Mouse (Mus musculus) cortical plate, adult 2 months (tissue): ENCODE results near the gene 2310057M21Rik. TPM values are rescaled to one million over a fixed set of nuclear protein-coding genes. Genes with fewer than 3 reads are reported as not detected.

Experiments
- H3K27ac ChIP-seq: fragments of 200-500 bp; 2 replicates; pipeline ENCODE4 v1.5.1; 2012; ENCODE audit warnings: low read length, control low read depth, inconsistent platforms; ENCODE audit not compliant: insufficient read depth
- H3K4me1 ChIP-seq: fragments of 200-500 bp; 2 replicates; pipeline ENCODE4 v1.6.1; 2011; ENCODE audit warnings: low read length; ENCODE audit not compliant: control insufficient read depth, insufficient read depth
- H3K4me3 ChIP-seq: fragments of 200-500 bp; 2 replicates; pipeline ENCODE4 v1.5.1; 2011; ENCODE audit warnings: mild to moderate bottlenecking, low read length, control low read depth; ENCODE audit not compliant: insufficient read depth
- CTCF ChIP-seq: fragments of 200-500 bp; IDR thresholded peaks from 2 replicates; pipeline ENCODE4 v1.5.1; 2011; ENCODE audit warnings: mild to moderate bottlenecking, control low read depth, low read length; ENCODE audit not compliant: insufficient read depth; ENCODE audit errors: extremely low read depth
- POLR2A ChIP-seq: fragments of 200-500 bp; IDR thresholded peaks from 2 replicates; pipeline ENCODE4 v1.6.1; 2011; ENCODE audit warnings: mild to moderate bottlenecking, low read length, control low read depth; ENCODE audit not compliant: insufficient read depth; ENCODE audit errors: extremely low read depth
- polyA plus RNA-seq: library from polyadenylated mRNA; depleted of rRNA; stranded (reverse); fragments of >200 nt; gene quantifications from 2 replicates; pipeline ENCODE4 v1.2.3, GENCODE M21; 2012

2310057M21Rik gene
- polyA plus RNA-seq, 1 experiment: 14.2 TPM

DNA sequence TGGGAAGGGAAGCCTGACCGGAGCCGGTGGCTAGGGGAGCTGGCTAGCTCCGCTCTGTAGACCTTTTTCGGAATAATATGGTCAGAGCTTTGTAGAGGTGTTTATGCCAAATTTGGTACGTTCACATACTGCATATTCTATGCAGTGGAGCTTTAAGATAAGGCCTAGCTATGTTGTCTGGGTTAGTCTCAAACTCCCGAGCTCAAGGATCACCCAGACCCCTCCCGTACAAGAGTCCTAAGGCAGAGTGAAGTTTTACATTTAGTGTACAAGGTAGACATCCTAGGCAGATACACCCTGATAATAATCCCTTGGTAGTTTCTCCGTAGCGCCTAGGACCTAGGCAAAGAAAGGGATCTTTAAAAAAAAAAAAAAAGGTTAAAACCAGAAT lies 8.9 kb upstream of the 2310057M21Rik start:
- H3K27ac ChIP-seq: peak overlapping the region; percentile 94
- H3K4me1 ChIP-seq: no peaks in the 10 kb centered on the region; the same call in 1 of the 2 replicates
- H3K4me3 ChIP-seq: peak overlapping the region; percentile 84
- TF ChIP-seq POLR2A (no peak), CTCF (no peak)

DNA sequence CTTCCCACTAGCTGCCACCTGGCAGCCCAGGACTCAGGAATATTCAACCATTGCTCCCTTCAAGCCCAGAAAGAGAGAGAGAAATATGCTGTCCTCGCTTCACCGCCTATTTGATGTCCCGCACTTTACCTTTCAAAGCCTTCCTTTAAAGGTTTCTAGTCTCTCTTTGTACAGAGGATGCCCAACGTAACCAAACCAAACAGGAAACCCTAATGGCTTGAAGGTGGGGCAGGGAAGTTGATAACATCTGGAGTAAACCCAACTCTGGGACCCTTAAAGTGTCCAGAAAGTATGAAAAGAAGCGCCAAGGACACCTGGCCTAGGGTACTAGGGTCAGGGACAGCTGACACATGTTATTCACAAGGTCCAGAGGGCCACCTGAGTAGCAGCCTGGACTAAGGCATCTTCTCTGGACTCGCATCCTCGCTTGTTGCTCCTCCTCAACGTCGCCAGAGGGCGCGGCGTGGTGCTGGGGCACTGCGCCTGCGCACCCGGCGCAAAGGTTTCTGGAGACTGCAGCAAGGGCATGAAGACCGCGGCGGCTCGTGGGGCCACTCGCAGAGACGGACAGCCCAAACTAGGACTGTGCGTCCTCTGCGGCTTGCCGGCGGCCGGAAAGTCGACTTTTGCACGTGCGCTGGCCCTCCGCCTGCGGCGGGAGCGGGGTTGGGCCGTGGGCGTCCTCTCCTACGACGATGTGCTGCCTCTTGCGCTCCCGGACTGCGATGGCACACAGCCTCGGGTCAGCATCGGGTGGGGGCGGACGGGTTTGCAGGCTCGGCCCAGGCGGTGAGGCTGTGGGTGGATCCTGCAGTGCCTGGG lies 8.3 kb upstream of the 2310057M21Rik start, which contains the start of gene Pstk:
Gene Pstk (plus strand): TSS at position 494 of the 822 bp plus-strand sequence.
- peak within 1 kb of the TSS; percentile 84 for H3K4me3 ChIP-seq
- TF ChIP-seq CTCF (peak; percentile 83), POLR2A (peak; percentile 92)
- H3K27ac ChIP-seq: peak within 1 kb of the TSS; percentile 94
- no peaks in the 10 kb centered on the region; the same call in 1 of the 2 replicates for H3K4me1 ChIP-seq

DNA sequence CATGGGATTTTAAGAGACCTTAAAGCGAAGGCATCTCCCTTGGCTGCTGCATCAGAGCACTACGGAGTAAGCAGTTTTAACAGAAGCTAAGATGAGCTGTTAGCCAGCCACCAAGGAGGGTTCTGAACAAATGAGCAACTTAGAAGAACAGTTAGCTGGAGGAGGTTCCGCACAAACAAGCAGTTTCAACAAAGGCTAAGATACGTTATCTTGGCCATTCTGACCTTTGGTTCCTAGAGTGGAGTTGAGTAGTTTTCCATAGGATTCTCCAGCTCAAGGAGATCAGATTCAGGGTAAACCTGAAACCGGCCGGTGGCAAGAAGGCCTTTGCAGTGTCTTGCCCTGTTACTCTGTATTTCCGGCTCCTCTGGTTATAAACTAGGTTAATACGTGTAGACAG lies 1.6 kb upstream of the 2310057M21Rik start:
- H3K4me1 ChIP-seq: peaks cover 2% of the 10 kb centered on the region; the same call in 1 of the 2 replicates
- H3K27ac ChIP-seq: no peak overlapping the region
- no peak overlapping the region for H3K4me3 ChIP-seq
- no peak for TF ChIP-seq POLR2A
- no peak for TF ChIP-seq CTCF

DNA sequence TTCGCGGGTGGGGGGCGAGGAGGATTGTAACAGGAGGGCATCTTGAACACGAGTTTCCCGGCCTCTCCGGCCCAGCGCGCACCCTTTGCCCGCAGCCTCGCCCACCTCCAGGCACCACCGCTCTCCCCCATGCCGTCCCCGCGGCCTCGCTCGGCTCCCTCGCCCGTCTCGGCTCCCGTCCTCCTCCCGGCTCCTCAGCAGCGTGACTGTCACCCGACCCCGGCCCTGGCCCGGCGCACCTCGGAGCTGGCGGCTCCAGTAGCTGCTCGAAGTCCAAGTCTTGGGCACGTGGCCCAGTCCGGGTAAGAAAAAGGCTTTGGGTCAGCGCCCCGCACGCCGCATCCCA lies 317 bp downstream of the 2310057M21Rik start:
- peak overlapping the region; percentile 31; the same call in 1 of the 2 replicates for H3K27ac ChIP-seq
- H3K4me1 ChIP-seq: peaks cover 2% of the 10 kb centered on the region; the same call in 1 of the 2 replicates
- H3K4me3 ChIP-seq: peak overlapping the region; percentile 66
- no peak for TF ChIP-seq CTCF
- no peak for TF ChIP-seq POLR2A

DNA sequence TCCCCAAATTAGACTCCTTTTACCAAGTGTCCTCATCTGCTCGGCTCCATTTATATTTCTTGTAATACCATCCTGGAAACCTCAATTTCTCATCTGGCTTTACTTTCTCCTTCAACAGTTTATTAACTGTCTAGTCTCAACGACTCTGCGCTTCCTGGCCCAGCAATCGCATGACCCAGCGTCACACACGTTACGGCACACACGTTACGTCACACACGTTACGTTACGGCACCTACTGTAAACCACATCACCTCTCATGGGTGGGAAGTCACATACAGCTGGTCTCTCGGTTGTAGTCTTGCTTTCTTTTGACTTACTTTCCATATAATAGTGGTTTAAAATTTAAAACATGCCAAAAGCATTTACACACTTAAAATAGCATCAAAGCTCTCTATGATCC lies 6.5 kb downstream of the 2310057M21Rik start:
- H3K4me1 ChIP-seq: no peaks in the 10 kb centered on the region
- no peak overlapping the region for H3K4me3 ChIP-seq
- TF ChIP-seq CTCF (no peak), POLR2A (no peak)
- H3K27ac ChIP-seq: no peak overlapping the region

DNA sequence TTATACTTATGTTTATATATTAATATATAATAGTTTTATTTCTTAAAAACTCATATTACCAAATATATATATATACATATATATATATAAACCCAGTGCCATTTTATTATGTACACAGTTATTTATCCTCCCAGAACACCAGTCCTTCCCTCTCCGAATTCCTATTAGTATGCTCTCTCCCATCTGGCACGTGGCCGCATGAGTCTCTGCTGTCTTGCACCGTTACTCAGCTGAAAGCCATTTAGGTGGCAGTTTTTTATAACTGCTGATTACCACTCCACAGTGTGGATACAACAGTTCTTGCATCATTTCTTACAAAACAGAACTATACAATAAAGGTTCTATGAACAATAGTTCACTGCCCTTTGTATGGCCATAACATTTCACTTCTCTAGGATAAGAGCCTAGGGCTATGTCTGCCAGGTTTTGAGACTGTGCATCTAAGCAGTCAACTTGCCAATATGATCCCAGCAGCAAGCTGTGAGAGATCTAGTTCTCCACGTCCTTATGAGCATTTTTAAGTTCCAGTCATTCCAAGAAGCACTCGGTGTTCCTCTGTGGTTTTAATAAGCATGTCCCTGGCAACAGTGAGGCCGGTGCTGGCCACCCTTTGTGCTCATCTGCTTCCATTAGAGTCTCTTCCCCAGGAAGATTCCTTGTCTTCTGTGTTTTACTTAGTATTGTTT lies 16.6 kb downstream of the 2310057M21Rik start:
- H3K27ac ChIP-seq: no peak overlapping the region
- no peak overlapping the region for H3K4me3 ChIP-seq
- H3K4me1 ChIP-seq: no peaks in the 10 kb centered on the region
- TF ChIP-seq CTCF (no peak), POLR2A (no peak)

DNA sequence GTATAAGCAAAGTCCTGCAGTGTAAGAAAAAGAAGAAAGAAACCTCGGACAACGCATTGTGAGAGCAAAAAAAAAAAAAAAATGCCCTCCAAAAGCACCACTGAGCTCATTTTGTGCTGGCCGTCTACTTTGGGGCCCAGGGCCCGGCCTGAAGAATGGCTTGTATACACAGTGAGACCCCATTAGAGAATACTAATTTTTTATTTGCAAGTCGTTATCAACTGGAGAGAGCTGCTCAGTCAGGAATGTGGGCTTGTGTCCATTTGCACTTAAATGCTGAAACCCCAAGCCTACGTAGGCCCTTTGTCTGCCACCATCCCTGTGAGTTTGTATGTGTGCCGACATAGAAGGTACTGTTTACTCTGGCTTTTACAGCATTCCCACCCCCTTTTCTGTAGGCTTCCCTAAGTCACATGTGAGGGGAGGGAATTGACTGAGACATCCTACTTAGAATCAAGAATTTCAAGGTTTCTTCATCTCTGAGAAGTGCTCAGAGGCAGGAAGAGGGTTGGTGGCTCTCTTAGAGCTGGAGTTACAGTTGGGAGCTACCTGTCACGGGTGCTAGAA lies 25.0 kb downstream of the 2310057M21Rik start:
- no peak for TF ChIP-seq CTCF
- no peak for TF ChIP-seq POLR2A
- H3K4me3 ChIP-seq: no peak overlapping the region
- H3K27ac ChIP-seq: no peak overlapping the region
- no peaks in the 10 kb centered on the region for H3K4me1 ChIP-seq

DNA sequence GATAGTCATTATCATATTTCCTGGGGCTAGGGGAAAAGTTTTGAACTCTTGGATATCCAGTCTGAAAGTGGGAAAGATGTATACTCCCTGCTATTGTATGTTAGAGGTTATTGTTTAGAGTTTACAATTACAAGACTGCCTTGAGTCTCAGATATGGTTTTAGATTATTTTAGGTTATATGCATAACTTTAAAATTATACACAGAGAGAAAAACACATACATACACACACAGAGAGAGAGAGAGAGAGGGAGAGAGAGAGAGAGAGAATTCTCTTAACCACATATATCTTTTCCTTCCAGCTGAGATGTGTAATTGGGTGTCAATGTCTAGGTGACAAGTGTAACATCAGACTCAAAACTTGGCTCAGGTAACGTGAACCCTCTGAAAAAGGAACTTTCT lies 29.0 kb downstream of the 2310057M21Rik start, which contains the start of gene Fam24a:
Gene Fam24a (plus strand): TSS at position 301 of the 400 bp plus-strand sequence.
- H3K27ac ChIP-seq: no peak within 1 kb of the TSS
- TF ChIP-seq POLR2A (no peak), CTCF (no peak)
- H3K4me1 ChIP-seq: no peaks in the 10 kb centered on the region
- no peak within 1 kb of the TSS for H3K4me3 ChIP-seq

DNA sequence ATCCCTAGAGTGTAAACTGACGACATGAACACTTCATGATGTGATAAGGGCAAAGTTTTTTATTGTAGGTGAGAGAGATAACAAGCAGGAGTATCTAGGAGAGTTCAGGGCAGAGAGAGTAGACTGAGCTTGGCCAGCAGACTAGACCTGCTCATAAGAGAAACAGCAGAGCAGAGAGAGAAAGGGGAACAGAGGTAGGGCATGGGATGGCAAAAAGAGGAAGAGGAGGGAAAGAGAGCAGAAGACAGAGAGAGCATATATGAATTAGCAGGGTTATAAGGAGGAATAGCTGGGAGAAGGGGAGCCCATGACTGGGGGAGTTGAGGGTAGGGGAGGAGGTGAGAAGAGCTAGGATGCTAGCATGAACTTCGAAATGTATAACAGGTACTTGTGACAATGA lies 30.9 kb downstream of the 2310057M21Rik start:
- no peak overlapping the region for H3K27ac ChIP-seq
- no peaks in the 10 kb centered on the region for H3K4me1 ChIP-seq
- TF ChIP-seq POLR2A: no peak
- TF ChIP-seq CTCF: no peak
- no peak overlapping the region for H3K4me3 ChIP-seq
